Mouse (Mus musculus): ENCODE data around the gene Atp6v1fnb. TPM values are rescaled to one million over a fixed set of nuclear protein-coding genes. Genes with fewer than 3 reads are reported as not detected.

Gene Atp6v1fnb
- not detected for polyA plus RNA-seq (2014; fragmentation: Illumina TruSeq; extraction: RNeasy Lipid Tissue Mini Kit (QIAGEN cat#74804); ENCODE audit: low read depth, low replicate concordance)

DNA sequence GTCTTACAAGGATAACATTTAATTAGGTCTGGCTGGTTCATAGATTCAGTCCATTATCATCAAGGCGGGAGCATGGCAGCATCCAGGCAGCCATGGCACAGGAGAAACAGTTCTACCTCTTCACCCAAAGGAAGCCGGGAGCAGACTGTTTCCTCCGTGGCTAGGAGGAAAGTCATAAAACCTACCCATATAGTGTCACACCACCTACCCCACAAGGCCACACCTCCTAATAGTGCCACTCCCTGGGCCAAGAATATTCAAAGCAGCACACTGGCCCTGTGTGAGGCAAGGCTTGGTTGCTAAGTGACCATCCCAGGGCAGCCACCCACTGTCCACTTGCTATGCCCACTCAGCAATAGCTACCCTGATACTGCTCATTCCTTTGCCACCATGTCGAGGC, at the start of gene Atp6v1fnb:
Gene Atp6v1fnb (plus strand): TSS at position 301 of the 400 bp plus-strand sequence.

DNA sequence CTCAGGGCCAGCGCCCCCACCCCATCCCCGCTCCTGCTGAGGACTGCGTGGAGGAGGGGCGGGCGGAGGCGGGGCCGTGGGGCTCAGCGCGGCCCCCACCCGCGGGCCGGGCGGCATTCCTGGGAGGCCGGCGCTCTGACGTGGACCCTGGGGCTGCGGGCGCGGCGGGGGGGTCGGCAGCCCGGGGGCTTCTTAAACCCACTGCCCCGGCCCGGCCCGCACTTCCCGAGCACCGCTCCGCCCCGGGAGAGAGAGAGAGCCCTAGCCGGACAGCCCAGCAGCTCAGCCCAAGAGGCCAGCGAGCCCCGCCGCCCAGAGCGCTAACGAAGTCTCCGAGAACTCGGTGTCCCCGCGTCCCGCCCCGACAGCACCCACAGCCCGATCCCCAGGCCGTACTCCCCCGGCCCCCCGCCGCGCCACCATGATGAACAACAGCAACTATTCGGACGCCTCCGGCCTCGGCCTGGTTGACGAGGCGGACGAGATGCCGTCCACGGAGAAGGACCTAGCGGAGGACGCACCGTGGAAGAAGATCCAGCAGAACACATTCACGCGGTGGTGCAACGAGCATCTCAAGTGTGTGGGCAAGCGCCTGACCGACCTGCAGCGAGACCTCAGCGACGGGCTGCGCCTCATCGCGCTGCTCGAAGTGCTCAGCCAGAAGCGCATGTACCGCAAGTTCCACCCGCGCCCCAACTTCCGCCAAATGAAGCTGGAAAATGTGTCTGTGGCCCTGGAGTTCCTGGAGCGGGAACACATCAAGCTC, 38.0 kb upstream of the Atp6v1fnb start, which contains the start of gene Flnc:
Gene Flnc (plus strand): TSS at position 219 of the 766 bp plus-strand sequence.

DNA sequence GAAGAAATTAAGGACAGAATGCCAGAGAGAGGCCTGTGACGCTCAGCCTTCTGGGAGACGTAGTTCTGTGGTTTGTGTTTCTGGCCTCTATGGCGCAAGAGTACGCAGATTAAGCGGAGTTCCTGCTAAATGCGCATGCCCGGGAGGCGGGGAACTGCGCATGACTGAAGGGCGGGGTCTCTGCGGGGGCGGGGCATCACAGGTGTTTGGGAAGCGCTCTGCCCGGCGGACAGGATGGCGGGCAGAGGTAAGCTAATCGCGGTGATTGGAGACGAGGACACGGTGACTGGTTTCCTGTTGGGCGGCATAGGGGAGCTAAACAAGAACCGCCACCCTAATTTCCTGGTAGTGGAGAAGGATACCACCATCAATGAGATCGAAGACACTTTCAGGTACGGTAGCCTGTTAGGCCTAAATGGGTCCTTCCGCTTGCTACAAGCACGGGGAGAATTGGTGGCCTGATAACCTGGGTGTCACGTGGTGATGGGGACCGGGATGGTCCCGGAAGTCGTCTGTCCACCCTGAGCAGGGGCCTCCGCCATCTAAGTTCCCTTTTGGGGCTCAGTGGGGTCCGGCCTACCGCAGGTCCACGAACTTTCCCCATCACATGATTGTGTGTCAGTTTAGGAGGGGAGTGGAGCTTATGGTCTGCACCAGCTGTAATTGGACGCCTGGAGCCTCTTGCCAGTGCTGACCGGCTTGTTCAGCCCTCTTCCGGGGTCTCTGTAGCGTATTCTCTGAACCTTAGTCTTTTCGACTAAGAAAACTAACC, 3.5 kb upstream of the Atp6v1fnb start, which contains the start of gene Atp6v1f:
Gene Atp6v1f (plus strand): TSS at position 136 of the 772 bp plus-strand sequence.

DNA sequence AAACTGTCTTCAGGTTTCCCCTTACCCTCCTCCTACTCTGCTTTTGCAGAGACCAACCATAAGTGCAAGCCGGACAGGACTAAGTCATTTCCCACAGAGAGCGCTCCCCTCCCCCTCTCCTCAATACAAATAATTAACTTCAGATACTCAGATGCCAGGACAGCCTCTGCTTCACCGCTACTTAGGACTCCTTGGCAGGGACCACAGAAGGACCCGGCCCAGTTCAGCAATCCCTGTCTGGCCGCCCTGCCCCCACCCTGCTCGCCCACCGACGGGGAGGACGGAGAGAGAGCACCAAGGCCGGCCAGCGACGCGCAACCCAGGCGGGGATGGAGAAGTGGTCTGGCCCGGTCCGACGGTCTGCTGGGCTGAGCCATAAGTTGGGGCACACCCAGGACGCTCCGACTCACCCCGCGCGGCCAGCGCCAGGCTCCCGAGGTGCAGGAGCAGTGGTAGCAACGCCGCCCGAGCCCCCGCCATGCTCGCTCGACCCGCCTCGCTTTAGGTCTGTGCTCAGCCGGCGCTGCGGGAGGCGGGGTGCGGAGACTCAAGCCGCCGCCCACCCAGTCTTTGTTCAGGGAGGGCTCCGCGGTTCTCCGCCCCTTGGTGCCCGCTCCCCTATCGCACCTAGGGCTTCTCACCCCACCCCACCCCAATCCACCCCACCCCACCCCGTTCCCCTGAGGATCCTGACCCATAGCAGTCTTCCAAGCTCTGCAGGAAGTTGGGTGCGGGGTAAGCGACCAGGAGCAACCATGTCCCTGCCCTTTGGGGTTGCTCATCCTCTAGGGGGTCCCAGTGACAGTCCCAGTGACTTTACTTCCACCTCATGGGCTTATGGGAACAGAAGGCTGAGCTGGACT, 36.4 kb downstream of the Atp6v1fnb start, which contains the start of gene Kcp:
Gene Kcp (minus strand): TSS at position 506 of the 863 bp plus-strand sequence.

Other genes starting within 250 kb of the Atp6v1fnb start
- 3.1 TPM for gene Hilpda, start 198.9 kb upstream of the Atp6v1fnb start, polyA plus RNA-seq (2014; fragmentation: Illumina TruSeq; extraction: RNeasy Lipid Tissue Mini Kit (QIAGEN cat#74804); ENCODE audit: low read depth, low replicate concordance)
- not detected for gene Fam71f2, start 191.8 kb upstream of the Atp6v1fnb start, polyA plus RNA-seq (2014; fragmentation: Illumina TruSeq; extraction: RNeasy Lipid Tissue Mini Kit (QIAGEN cat#74804); ENCODE audit: low read depth, low replicate concordance)
- gene Fam71f1, start 152.3 kb upstream of the Atp6v1fnb start, polyA plus RNA-seq (2014; fragmentation: Illumina TruSeq; extraction: RNeasy Lipid Tissue Mini Kit (QIAGEN cat#74804); ENCODE audit: low read depth, low replicate concordance): not detected
- 197 TPM for gene Calu, start 123.4 kb upstream of the Atp6v1fnb start, polyA plus RNA-seq (2014; fragmentation: Illumina TruSeq; extraction: RNeasy Lipid Tissue Mini Kit (QIAGEN cat#74804); ENCODE audit: low read depth, low replicate concordance)
- not detected for gene Opn1sw, start 83.0 kb upstream of the Atp6v1fnb start, polyA plus RNA-seq (2014; fragmentation: Illumina TruSeq; extraction: RNeasy Lipid Tissue Mini Kit (QIAGEN cat#74804); ENCODE audit: low read depth, low replicate concordance)
- gene Ccdc136, start 75.1 kb upstream of the Atp6v1fnb start, polyA plus RNA-seq (2014; fragmentation: Illumina TruSeq; extraction: RNeasy Lipid Tissue Mini Kit (QIAGEN cat#74804); ENCODE audit: low read depth, low replicate concordance): 0.24 TPM
- not detected for gene Flnc, start 38.2 kb upstream of the Atp6v1fnb start, polyA plus RNA-seq (2014; fragmentation: Illumina TruSeq; extraction: RNeasy Lipid Tissue Mini Kit (QIAGEN cat#74804); ENCODE audit: low read depth, low replicate concordance)
- gene Atp6v1f, start 3.7 kb upstream of the Atp6v1fnb start, polyA plus RNA-seq (2014; fragmentation: Illumina TruSeq; extraction: RNeasy Lipid Tissue Mini Kit (QIAGEN cat#74804); ENCODE audit: low read depth, low replicate concordance): 73.7 TPM
- 0.44 TPM for gene Kcp, start 36.5 kb downstream of the Atp6v1fnb start, polyA plus RNA-seq (2014; fragmentation: Illumina TruSeq; extraction: RNeasy Lipid Tissue Mini Kit (QIAGEN cat#74804); ENCODE audit: low read depth, low replicate concordance)
- gene Irf5, start 55.2 kb downstream of the Atp6v1fnb start, polyA plus RNA-seq (2014; fragmentation: Illumina TruSeq; extraction: RNeasy Lipid Tissue Mini Kit (QIAGEN cat#74804); ENCODE audit: low read depth, low replicate concordance): 2.2 TPM
- gene Tnpo3, start 138.4 kb downstream of the Atp6v1fnb start, polyA plus RNA-seq (2014; fragmentation: Illumina TruSeq; extraction: RNeasy Lipid Tissue Mini Kit (QIAGEN cat#74804); ENCODE audit: low read depth, low replicate concordance): 75.2 TPM
- 4.2 TPM for gene Tspan33, start 222.8 kb downstream of the Atp6v1fnb start, polyA plus RNA-seq (2014; fragmentation: Illumina TruSeq; extraction: RNeasy Lipid Tissue Mini Kit (QIAGEN cat#74804); ENCODE audit: low read depth, low replicate concordance)